Mouse (Mus musculus): ENCODE results near the gene Epp13.

- TF ChIP-seq CTCF (IDR thresholded peaks at IDR 0.05; ENCODE audit: borderline replicate concordance, insufficient read depth, low read length) (no peak), POLR2A (IDR thresholded peaks at IDR 0.05; ENCODE audit: low read depth, low read length) (no peak)
Measured at GRCm38 (mm10) chr7:6213144-6213543, 39.4 kb upstream of the Epp13 start.
